Mouse (Mus musculus): ENCODE results near the gene Tuba1c.
A peak's percentile ranks its signal among the peaks of the same experiment; 100 is the strongest.

The Tuba1c gene

DNA sequence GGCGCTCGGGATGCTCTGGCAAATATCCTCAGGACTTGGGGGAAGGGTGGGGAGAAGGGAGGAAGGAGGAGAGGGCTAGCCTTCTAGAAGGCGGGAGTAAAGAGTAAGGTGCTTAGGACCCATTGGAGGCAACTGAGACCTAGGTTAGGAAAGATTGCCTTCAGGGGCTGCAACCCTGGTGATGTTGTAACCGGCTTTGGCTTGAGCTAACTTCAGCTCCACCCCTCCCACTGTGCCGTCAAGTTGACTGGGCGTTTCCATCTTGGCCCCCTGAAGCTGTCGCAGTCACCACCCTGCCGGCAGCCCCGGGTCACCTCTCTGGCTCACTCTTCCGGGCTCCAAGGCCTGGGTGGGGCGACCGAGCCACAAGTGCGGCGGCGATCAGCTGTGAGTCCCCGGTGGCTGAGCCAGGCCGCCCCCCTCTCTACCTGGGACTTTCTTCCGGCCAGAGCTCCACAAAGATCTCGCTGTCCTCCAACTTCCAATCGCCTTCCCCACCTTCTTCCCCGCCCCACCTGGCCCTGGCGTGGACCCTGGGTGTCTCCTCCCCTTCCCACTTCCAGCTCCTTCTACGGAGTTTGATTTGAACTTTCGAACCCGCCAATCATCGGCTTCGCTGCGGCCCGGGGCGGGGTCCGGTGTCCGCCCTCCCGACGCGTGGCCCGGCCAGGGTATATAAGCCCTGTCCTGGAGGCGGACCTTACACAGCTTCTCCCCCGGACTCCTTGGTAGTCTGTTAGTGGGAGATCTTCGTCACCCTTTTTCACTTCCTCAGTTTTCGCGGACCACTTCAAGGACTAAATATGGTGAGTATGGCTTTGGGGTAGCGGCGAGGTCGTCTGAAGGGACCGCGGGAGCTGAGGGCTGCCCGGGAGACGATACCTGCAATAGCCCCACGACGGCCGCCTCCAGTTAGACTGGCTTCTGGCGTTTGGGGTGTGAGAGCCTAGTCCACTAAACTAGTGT is at the start of gene Tuba1c:
Gene Tuba1c (plus strand): TSS at position 273 of the 966 bp plus-strand sequence.
- peak; percentile 92 for DNase-seq

DNA sequence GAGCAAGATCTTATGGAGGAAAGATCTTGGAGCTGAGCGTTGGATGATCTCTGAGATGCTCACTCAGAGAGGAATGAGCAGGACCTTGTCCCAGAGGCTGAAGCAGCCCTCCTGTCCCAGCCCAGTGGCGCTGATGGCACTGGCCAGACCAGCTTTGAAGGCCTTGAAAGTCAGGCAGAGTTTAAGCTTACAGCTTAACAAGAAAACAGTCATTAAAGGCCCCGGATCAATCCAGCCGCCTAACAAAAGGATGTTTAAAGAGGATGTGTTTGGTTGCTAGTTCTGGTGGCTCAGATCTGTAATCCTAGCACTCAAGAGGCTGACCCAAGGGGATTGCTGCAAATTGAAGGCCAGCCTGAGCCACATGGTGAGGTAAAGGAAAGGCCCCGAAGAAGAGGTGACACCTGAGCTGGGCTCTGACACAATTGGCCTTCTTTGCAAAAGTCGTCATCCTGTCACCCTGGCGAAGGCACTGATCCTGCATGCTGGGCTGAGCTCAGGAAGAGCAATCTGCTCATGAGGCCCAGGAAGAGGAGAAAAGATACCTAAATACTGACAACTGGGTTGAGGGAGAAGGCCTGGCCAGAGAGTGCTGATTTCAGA is 49.6 kb upstream of the Tuba1c start:
- DNase-seq, result no peak

DNA sequence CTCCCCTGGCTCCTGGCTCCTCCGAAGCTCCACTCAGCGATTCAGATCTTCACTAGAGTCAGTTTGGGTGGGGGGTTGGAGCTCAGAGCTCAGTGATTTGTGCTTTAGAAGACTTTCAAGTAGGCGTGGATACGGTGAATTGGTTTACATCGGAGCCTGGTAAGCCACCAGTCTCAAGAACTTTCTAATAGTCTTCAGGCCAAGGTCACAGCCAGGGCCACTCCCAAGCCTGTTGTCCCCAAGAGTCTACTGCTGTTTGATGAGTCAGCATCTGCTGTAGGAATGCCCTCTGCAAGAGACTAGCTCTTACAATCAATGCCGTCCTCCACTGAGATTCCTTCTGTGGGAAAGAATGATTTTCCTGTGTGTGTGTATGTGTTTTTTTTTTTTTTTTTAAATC is 47.6 kb upstream of the Tuba1c start:
- no peak for DNase-seq

DNA sequence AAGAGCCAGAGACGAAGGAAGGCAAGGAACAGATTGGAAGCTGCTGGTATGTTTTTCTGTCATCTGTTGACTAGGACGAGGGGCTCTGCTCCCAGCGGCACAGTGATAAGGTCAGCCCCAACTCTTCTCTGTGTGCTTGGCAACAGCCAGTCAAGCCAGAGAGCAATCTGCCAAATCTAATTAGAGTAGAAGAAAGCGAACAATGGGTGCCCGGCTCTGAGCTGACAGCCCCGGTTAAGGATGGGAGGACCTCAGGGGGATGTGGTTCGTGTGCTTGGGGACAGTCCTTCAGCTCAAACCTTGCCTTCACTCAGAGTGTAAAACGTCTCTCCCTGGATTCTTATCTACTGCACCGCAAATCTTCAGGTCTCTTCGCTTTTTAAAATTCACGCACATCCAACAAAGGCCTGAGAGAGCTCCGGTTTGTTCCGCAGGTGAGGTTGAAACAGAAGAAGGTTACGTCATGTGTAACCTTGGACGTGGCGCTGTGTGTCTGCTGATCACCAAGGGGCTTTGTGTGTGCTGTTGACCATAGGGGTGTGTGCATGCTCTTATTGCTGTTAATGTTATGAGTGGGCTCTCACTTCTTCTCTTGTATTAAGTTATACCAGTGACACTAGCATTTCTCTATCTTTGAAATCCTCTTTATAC is 46.1 kb upstream of the Tuba1c start:
- peak; percentile 97 for DNase-seq

DNA sequence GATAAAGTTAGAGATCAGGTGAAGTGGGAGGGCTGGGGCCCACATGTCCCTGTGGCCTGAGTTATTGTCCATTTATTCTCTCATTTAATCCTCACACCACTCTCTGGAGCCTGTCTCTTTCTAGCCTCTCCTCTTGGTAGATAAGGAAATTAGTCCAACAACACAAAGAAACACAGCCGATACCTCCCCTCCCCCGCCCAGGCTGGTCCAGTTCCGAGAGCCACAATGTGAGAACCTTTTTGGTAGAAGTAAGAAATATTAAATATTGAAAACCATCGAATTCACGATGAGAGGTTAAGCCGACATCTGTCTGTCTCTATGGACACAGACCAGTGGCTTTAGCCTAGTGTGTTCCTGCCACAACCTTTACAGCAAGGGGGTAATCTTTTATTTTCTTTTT is 45.0 kb upstream of the Tuba1c start:
- DNase-seq, result no peak

DNA sequence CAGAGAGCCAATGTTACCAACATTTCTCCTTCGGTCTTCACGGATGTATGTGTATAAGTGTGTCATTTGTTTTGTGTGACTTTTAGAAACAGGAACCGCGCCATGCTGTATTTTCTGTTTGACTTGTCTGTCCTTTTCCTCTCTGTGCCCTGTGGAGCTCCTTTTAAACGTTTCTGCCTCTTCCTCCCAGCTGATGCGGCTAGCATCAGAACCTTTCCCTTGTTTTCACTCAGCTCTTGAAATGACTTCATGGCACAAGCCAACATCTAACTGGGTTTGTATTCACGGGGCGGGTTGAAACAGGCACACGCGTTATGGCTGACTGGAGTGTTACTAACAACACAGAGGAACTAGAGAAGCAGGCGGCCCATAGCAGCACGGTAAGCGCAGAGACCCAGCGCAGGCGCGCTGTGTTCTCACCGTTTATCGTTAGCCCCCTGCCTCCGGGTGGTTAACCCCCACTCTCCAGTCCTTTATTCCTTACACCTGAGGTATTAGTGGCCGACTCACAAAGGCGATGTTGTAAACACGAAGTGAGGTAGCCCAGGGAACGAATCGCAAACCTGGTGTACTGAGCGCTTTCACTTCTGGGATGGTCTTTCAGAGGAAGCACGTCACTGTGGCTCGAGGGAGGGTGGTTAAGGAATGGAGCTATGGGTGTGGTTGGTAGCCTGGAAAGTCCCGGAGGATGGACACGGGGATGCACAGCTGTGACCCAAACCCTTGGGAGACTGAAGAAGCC is 44.3 kb upstream of the Tuba1c start:
- DNase-seq, result peak; percentile 86

DNA sequence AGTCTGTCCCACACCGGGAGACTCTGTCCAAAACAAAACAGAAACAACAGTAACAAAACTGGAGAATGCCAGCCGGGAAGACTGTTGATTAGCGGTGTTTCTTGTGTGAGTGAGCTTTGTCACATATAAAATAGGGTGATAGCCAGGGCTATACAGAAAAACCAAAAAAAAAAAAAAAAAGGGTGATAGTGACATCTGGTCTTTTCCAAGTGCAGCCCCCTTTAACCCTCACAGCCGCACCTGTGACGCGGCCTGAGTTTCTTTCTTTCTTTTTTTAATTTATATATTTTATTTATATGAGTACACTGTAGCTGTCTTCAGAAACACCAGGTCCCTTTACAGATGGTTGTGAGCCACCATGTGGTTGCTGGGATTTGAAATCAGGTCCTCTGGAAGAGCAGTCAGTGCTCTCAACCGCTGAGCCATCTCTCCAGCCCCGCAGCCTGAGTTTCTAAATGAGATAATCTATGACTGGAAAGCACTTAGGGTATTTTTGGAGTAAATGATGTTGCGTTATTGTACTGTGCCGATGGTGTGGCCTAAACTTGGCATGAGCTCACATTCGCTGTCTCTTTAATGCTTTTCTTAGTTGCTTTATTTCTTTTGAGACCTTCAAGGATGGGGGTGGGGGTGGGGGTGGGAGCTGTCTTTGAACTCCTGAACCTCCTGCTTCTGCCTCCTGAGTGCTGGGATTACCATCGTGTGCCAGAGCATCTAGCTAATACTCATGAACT is 43.5 kb upstream of the Tuba1c start:
- peak; percentile 67 for DNase-seq

DNA sequence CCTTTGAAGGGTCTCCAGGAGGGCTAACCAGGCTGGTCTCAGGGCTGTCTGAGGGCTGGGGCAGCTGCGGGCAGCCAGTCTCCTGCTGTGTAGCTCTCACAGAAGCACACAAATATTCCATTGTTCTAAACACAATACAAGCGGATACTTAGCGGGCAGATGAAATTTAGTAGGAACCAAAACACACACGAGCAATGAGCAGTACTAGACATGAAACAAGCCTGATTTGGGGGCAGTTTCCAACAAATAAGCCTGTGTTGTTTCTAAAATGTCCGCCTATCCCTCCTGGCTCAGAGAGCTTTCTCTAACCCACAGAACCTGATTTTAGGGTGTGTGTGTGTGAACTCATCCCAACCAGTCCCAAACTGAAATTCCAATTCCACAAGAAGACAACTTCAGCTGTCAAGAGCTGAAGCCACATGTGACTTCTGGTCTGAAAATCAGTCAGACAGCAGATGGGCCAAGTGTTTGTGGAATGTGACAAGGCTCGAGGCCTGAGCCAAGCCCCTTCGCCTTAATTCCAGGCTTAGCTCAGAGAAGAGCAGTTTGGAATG is 42.5 kb upstream of the Tuba1c start:
- DNase-seq, result peak; percentile 95

DNA sequence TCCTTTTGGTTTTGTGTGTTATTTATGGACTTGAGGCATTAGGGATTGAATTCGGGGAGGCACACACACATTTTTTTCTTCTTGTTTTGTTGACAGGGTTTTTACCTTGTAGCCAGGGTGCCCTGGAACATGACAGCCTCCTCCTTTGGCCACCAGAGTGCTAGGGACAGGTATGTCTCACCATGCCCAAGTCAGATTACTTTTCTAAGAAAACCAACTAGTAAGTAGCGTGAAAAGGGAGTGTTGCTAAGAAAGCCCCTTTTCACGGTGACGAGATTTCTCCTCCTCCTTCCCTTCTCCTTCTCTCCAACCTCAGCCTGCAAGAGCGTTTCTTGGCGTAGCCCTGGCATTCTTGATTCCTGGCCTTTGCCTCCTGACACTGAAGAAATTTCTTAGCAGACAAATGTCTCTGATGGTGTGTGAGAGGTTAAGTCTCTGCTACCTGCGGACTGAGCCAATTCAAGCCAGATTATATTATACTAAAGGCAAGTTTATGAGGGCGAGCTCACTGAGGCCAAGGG is 42.0 kb upstream of the Tuba1c start:
- no peak for DNase-seq

DNA sequence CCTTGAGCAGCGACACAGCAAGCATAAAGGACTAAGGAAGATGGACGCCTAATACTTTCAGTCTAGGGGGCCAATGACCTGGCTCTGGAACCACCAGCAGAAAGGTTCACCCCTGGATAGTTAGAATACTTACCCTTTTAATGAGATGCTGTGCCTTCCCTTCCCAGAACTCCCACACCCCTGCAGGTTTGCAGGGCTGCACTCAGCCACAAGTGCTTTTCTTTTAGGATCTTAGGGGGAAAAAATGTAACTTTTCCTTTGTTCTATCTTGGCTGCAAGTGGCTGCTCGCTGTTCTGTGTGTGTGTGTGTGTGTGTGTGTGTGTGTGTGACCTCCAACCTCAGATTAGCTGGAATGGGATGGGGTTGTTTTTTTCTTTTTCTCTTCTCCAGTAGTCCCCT is 40.9 kb upstream of the Tuba1c start:
- no peak for DNase-seq

DNA sequence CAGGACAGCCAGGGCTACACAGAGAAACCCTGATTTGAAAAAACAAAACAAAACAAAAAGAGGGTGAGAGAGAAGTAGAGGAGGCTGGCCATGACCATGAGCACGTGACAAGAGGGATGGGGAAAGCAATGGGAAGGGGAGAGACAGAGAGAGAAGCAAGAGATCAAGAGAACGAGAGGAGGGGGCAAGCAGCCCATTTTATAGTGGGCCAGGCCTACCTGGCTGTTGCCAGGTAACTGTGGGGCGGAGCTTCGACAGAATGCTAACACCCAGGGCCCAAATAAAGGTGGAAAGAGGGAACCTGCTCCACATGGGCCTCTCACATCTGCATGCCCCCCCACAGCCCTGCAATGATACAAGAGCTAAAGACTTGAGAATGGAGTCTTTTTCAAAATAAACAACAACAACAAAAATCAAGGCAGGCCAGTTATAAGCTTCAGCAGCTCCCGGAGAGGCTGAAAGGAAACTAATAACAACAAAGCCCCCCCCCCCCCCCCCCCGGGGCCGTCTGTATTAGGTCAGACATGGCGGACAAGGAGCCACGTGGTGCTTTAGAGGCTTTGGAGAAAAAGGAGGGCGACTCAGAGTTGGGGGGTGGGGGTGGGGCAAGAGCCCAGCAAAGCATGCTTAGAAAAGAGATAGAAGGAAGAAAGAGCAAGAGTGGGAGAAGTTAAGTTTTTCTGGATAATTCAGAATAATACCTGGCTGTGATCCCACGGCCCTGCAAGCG is 39.8 kb upstream of the Tuba1c start:
- peak; percentile 84 for DNase-seq

DNA sequence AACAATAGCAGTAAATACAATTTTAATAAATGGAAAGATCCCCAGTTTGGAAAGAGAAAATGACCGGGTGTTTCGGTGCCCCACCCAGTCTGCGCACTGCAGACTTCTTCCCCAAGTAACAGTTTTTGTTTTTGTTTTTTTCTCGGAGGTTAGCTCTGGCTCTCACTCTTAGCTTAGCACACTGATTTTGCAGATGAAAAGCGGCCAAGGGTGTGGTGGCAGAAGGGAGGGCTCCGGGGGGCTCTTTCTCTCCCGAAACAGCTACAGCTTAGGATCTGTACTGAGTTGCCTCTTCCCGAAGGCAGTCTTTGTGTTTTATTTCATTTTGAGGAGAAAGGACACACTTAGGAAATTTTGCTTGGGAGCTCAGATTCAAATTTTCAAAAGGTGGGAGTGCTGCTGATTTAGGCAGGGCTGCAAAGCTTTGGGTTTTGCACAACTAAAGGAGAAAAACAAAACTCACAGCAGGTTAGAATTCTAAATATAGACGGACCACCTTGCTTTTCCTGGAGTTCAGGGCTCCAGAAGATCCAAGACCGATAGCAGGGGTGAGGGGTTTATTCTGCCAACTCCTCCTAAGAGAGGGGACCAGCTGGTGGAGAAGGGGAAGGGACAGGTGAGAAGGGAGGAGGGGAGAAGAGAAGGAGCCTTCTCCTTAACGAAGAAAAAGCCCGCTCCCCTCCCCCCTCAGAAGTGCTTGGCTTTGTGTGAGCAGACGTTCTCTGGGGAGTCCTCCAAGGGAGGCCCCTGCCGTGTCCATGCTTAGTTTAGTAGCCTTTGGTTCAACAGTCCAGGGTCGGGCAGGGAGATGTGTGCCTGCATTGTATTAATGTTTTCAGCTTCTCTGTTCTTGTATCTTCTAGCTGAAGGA is 38.8 kb upstream of the Tuba1c start:
- DNase-seq, result peak; percentile 55

DNA sequence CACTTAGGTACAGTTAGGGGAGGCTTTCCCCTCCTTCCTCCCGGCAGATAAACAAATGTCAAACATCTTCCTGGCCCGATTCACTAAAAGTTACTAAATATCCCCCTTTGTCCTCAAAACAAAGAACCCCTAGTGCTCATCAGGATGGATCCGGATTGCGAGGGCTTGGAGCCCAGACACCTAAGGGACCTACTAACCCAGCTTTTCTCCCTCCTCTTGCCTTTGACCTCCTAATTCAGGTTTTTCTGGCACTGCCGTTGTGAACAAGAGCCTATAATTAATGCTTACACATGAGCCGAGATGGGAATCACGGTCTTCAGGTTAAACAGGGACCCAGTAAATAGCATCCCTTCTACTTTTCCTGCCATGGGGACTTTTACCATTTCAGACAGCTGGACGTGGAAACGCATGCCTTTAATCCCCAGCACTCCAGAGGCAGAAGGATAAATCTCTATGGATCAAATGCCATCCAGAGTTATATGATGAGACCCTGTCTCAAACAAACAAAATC is 38.1 kb upstream of the Tuba1c start:
- no peak for DNase-seq

DNA sequence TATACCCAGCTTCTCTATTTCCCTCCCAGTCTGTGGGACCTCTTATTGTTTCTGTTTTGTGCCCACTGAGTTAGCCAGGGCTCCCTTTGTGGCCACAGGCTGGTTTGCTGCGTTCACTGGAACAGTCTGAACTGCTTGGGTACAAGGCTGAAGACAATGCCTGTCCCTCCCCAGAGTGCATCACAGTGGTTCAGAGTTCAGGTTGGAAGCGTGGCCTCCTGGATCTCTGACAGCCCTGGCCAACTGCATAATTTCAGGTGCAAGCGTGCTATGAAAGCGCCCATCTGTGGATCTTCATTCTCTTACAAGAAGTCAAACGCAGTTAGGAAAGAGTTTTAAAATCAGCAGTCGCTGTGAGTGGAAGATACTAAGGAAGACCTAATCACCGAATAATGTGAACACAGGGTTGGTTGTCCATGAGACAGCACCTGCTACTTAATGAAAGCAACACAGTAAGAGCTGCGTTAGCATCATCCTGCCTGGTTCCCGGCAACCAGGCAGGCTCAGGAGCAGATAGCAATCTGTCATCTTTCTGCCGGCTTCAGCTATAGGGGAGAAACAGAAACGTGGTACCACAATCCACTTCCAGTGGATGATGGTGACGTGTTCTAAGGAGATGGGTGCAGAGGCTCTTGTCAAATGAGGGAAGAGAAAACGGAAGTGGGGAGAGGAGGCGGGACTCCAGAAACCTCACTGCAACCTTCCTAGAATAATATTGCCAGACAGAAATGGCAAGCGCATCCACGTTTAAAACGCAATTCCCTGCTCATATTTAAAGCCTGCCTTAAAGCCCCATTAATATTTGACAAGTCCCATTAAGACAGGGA is 37.4 kb upstream of the Tuba1c start:
- peak; percentile 80 for DNase-seq

DNA sequence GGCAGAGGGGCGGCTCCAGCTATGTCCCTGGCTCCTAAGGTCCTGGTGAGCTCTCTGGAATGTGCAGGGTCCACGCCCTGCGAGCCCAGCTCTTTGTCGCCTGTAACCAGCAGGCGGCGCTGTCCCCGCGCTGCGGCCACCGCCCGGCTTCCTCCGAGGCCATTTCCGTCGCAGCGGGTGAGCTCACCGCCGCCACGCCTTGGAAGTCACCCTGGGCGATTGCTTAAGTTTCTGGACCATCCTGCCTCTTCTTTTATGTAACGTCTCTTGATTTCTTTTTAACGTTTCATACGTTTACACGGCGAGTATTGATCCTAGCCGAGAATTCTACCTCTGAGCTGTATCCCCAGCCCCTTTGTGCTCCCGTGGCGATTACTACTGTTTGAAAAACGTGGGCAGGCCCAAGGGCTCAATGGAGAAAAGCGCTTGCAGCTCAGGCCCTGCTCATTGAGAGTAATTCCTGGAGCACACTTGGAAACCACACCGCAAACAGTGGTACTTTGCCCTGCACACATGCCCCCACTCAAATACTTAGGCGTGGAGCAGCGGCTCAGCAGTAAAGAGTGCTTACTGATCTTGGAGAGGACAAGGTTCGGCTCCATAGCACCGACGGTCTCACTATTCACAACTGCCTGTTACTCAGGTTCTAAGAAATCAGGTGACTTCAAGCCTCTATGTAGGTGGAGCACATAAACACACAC is 36.4 kb upstream of the Tuba1c start:
- DNase-seq, result peak; percentile 93

DNA sequence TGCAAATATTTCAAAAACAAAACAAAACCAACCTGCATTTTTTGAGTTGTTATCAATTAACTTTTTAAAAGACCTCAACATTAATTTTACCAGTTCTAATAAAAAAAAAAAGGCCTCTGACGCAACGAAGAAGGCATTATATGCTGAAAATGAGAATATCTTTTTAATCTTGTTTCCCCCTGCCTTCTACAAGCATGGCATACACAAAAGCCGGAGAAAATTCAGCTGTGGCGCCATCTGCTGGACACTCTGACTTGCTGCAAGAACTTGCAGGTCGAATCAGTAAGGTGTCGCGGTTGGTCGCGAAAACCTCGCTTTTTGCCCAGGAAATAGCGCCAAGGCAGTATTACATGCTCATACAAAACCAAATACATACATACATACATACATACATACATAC is 35.8 kb upstream of the Tuba1c start:
- DNase-seq, result peak; percentile 94

DNA sequence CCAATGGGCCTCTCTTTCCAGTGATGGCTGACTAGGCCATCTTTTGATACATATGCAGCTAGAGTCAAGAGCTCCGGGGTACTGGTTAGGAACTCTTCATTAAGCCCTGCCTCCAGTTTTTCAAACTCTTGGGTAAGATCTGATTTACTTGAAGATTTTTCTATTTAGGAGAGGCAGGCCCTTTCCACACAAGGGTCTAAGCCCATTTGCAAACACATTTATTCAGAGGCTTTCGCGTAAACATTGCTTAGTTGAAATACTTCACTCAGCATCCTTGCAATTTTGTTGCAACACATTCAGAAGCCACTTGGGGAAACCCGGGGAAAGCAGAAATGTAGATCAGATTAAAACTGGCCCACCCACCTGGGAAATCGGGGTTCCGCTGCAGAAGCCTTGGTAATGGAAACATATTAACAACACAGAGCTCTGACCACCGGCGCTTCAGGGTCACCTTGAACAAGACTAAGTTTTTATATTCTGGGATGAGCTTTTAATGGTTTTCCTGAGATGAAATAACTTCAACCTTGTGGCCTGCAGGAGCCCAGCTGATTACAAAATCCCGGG is 34.7 kb upstream of the Tuba1c start:
- DNase-seq, result no peak

DNA sequence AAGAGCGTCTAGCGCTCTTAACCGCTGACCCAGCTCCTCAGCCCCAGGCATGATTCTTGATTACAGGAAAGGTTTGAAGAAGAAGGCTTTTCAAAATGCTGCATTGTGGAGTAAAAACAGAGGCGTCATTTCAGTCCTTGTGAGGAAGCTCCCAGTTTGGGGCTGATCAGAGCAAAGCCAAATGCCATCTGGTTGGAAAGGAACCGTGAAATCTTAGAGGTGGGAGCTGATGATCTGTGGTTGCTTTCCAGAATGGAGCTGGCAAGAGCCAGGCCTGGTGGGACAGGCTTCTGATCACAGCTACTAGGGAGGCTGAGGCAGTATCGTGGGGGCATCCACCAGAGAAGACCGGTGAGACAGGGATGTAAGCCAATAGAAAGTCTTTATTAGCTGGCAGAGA is 32.9 kb upstream of the Tuba1c start:
- DNase-seq, result no peak

Data from retina, postnatal 1 day (tissue).